Mouse (Mus musculus): Measurements from ENCODE around the gene Krtap5-5. TPM values are rescaled to one million over a fixed set of nuclear protein-coding genes. Genes with fewer than 3 reads are reported as not detected.

The Krtap5-5 gene
- polyA plus RNA-seq, 1 experiment = not detected

Other genes with a start within 250 kb of the Krtap5-5 start
- 52.5 and 62.4 TPM in 2 replicates for gene Mob2, start 168.9 kb downstream of the Krtap5-5 start, polyA plus RNA-seq (2012; rRNA removed)
- gene Dusp8, start 134.1 kb downstream of the Krtap5-5 start, polyA plus RNA-seq (2012; rRNA removed) = 8.1 and 12.5 TPM in 2 replicates
- gene Gm45618, start 109.2 kb downstream of the Krtap5-5 start, polyA plus RNA-seq (2012; rRNA removed) = not detected in 2 replicates
- not detected in 2 replicates for gene Gm39115, start 93.9 kb downstream of the Krtap5-5 start, polyA plus RNA-seq (2012; rRNA removed)
- not detected in 2 replicates for gene Gm45337, start 85.4 kb downstream of the Krtap5-5 start, polyA plus RNA-seq (2012; rRNA removed)
- not detected in 2 replicates for gene Gm29735, start 72.9 kb downstream of the Krtap5-5 start, polyA plus RNA-seq (2012; rRNA removed)
- not detected in 2 replicates for gene Gm4553, start 64.2 kb downstream of the Krtap5-5 start, polyA plus RNA-seq (2012; rRNA removed)
- not detected in 2 replicates for gene Krtap5-2, start 54.0 kb downstream of the Krtap5-5 start, polyA plus RNA-seq (2012; rRNA removed)
- not detected in 2 replicates for gene Gm10153, start 39.6 kb downstream of the Krtap5-5 start, polyA plus RNA-seq (2012; rRNA removed)
- 0.42 TPM in 1 of 2 replicates, not detected in the other for gene Krtap5-3, start 28.6 kb downstream of the Krtap5-5 start, polyA plus RNA-seq (2012; rRNA removed)
- gene Gm7579, start 18.1 kb downstream of the Krtap5-5 start, polyA plus RNA-seq (2012; rRNA removed) = not detected in 2 replicates
- gene Gm40460, start 11.1 kb upstream of the Krtap5-5 start, polyA plus RNA-seq (2012; rRNA removed) = not detected in 2 replicates
- not detected in 2 replicates for gene Gm2431, start 28.4 kb upstream of the Krtap5-5 start, polyA plus RNA-seq (2012; rRNA removed)
- not detected in 2 replicates for gene Gm4559, start 44.4 kb upstream of the Krtap5-5 start, polyA plus RNA-seq (2012; rRNA removed)
- not detected in 2 replicates for gene Krtap5-1, start 67.1 kb upstream of the Krtap5-5 start, polyA plus RNA-seq (2012; rRNA removed)
- not detected in 2 replicates for gene Krtap5-4, start 73.6 kb upstream of the Krtap5-5 start, polyA plus RNA-seq (2012; rRNA removed)
- 1.1 and 1.3 TPM in 2 replicates for gene Ifitm10, start 143.8 kb upstream of the Krtap5-5 start, polyA plus RNA-seq (2012; rRNA removed)
- not detected in 2 replicates for gene Gm49369, start 152.7 kb upstream of the Krtap5-5 start, polyA plus RNA-seq (2012; rRNA removed)
- gene Ctsd, start 158.1 kb upstream of the Krtap5-5 start, polyA plus RNA-seq (2012; rRNA removed) = 308 and 344 TPM in 2 replicates
- gene Syt8, start 204.9 kb upstream of the Krtap5-5 start, polyA plus RNA-seq (2012; rRNA removed) = 0.46 and 0.91 TPM in 2 replicates
- gene Tnni2, start 211.8 kb upstream of the Krtap5-5 start, polyA plus RNA-seq (2012; rRNA removed) = 0.19 and 1.9 TPM in 2 replicates
- 68.4 and 82.6 TPM in 2 replicates for gene Lsp1, start 230.8 kb upstream of the Krtap5-5 start, polyA plus RNA-seq (2012; rRNA removed)

All from large intestine, adult 2 months (tissue).